ENCODE assay signal across 7 mouse cellular contexts in the genomic region with DNA sequence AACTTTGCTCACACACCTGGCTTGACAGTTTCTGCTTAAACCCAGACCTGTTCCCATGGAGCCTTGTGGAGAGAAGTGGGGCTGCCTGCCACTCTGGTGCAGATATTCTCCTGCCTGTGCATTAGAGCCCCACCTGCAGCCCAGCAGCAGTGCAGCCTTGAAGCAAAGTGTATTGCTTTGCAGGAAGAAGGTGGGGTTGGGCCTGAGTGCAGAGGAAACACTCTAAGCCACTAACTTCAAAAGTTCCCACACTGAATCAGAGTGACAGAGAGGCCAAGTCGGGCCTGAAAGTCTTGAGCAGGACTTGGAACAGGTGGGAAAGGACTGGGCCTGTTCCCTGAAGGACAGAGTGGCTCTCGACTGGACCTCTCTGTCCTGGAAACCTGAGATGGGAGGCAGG. TPM values are rescaled to one million over a fixed set of nuclear protein-coding genes. Genes with fewer than 3 reads are reported as not detected.
DNase-seq lines count a peak whose midpoint lies in the region; ATAC-seq and TF ChIP-seq lines count a peak whose summit lies in the region.

No protein-coding gene starts in this region.

- WGBS in kidney, embryonic 14.5 days = 21% methylated on average over 2 of the region's 2 CpGs
- 21% methylated on average over 2 of the region's 2 CpGs for WGBS in embryonic facial prominence, embryonic 14.5 days
- 29% methylated on average over 2 of the region's 2 CpGs for WGBS in liver, postnatal 0 days (ENCODE audit: insufficient replicate concordance)
- 2% methylated on average over 2 of the region's 2 CpGs for WGBS in thymus, adult 2 months

- H3K4me2 ChIP-seq in kidney, embryonic 14.5 days (replicated peaks; ENCODE audit: low read depth, low read length) = no peak overlapping the region
- H3K4me2 ChIP-seq in embryonic facial prominence, embryonic 14.5 days (ENCODE audit: low read depth, low read length) = no peak overlapping the region
- no peak overlapping the region for H3K4me2 ChIP-seq in liver, postnatal 0 days (ENCODE audit: low read depth, low read length)

- H3K9ac ChIP-seq in kidney, embryonic 14.5 days (ENCODE audit: low read depth, low read length) = no peak overlapping the region
- H3K9ac ChIP-seq in embryonic facial prominence, embryonic 14.5 days (ENCODE audit: low read depth, low read length) = no peak overlapping the region
- H3K9ac ChIP-seq in liver, postnatal 0 days (replicated peaks) = no peak overlapping the region

- peak; percentile 52 for DNase-seq in kidney, postnatal 10 days
- DNase-seq in embryonic facial prominence, embryonic 14.5 days (ENCODE audit: low spot score) = no peak
- no peak for DNase-seq in liver, postnatal 0 days
- DNase-seq in thymus, adult 2 months = peak; percentile 78
- no peak for DNase-seq in adrenal gland, adult 8-10 months
- DNase-seq in layer of hippocampus, postnatal 14 days (ENCODE audit: low spot score in 2 of 2) = no peak

- ATAC-seq in kidney, embryonic 14.5 days (ENCODE audit: low FRiP score, low TSS enrichment) = no peak
- no peak for ATAC-seq in embryonic facial prominence, embryonic 14.5 days (ENCODE audit: low read depth)
- ATAC-seq in liver, postnatal 0 days = no peak

- no peaks in the 10 kb centered on the region for H3K9me3 ChIP-seq in kidney, embryonic 14.5 days (ENCODE audit: control insufficient read depth, low read length)
- no peaks in the 10 kb centered on the region for H3K9me3 ChIP-seq in embryonic facial prominence, embryonic 14.5 days (ENCODE audit: control insufficient read depth, low read length)
- H3K9me3 ChIP-seq in liver, postnatal 0 days (ENCODE audit: low read length) = no peaks in the 10 kb centered on the region

- TF ChIP-seq CTCF in liver, postnatal 0 days (IDR thresholded peaks at IDR 0.05; ENCODE audit: low read depth) = peak; percentile 25
- peak; percentile 50; the same call in 1 of the 2 replicates for TF ChIP-seq CTCF in thymus, adult 2 months (IDR thresholded peaks at IDR 0.05; ENCODE audit: borderline replicate concordance, control insufficient read depth, extremely low read depth, insufficient read depth, low read length, poor library complexity)

- no peak for TF ChIP-seq EP300 in liver, postnatal 0 days (IDR thresholded peaks at IDR 0.05; ENCODE audit: low read depth)

- TF ChIP-seq POLR2A in thymus, adult 2 months (IDR thresholded peaks at IDR 0.05; ENCODE audit: control insufficient read depth, extremely low read depth, insufficient read depth, low read length, poor library complexity) = no peak

- peaks cover 31% of the 10 kb centered on the region for H3K4me1 ChIP-seq in kidney, embryonic 14.5 days (ENCODE audit: control insufficient read depth, insufficient read depth, low read length)
- peaks cover 10% of the 10 kb centered on the region for H3K4me1 ChIP-seq in embryonic facial prominence, embryonic 14.5 days (ENCODE audit: control insufficient read depth, insufficient read depth, low read length)
- peaks cover 55% of the 10 kb centered on the region for H3K4me1 ChIP-seq in liver, postnatal 0 days (ENCODE audit: insufficient read depth)
- H3K4me1 ChIP-seq in thymus, adult 2 months (replicated peaks; ENCODE audit: control insufficient read depth, insufficient read depth, low read length) = peaks cover 52% of the 10 kb centered on the region

- peaks cover 3% of the 10 kb centered on the region; the same call in 1 of the 2 replicates for H3K36me3 ChIP-seq in kidney, embryonic 14.5 days (ENCODE audit: control insufficient read depth, insufficient read depth, low read length)
- no peaks in the 10 kb centered on the region for H3K36me3 ChIP-seq in embryonic facial prominence, embryonic 14.5 days (ENCODE audit: control insufficient read depth, insufficient read depth, low read length)
- H3K36me3 ChIP-seq in liver, postnatal 0 days (replicated peaks; ENCODE audit: insufficient read depth, low read length) = no peaks in the 10 kb centered on the region
- no peaks in the 10 kb centered on the region for H3K36me3 ChIP-seq in thymus, adult 2 months (ENCODE audit: control insufficient read depth, insufficient read depth, low read length)

- H3K4me3 ChIP-seq in kidney, embryonic 14.5 days (ENCODE audit: low read length) = no peak overlapping the region
- H3K4me3 ChIP-seq in embryonic facial prominence, embryonic 14.5 days (ENCODE audit: low read depth, low read length) = no peak overlapping the region
- H3K4me3 ChIP-seq in liver, postnatal 0 days (ENCODE audit: low read depth, low read length) = no peak overlapping the region
- peak overlapping the region; percentile 18; the same call in 1 of the 2 replicates for H3K4me3 ChIP-seq in thymus, adult 2 months (ENCODE audit: control insufficient read depth, insufficient read depth, low read length)

- no peaks in the 10 kb centered on the region for H3K27me3 ChIP-seq in kidney, embryonic 14.5 days (ENCODE audit: control insufficient read depth, insufficient read depth, low read length)
- H3K27me3 ChIP-seq in embryonic facial prominence, embryonic 14.5 days (replicated peaks; ENCODE audit: control insufficient read depth, insufficient read depth, low read length) = no peaks in the 10 kb centered on the region
- no peaks in the 10 kb centered on the region for H3K27me3 ChIP-seq in liver, postnatal 0 days (ENCODE audit: insufficient read depth, low read length)
- no peaks in the 10 kb centered on the region for H3K27me3 ChIP-seq in thymus, adult 2 months (ENCODE audit: control insufficient read depth, insufficient read depth, low read length)

- H3K27ac ChIP-seq in kidney, embryonic 14.5 days (ENCODE audit: low read depth, low read length) = no peak overlapping the region
- peak overlapping the region; percentile 49 for H3K27ac ChIP-seq in embryonic facial prominence, embryonic 14.5 days (replicated peaks; ENCODE audit: low read depth, low read length)
- peak overlapping the region; percentile 72 for H3K27ac ChIP-seq in liver, postnatal 0 days (ENCODE audit: low read depth)
- peak overlapping the region; percentile 91 for H3K27ac ChIP-seq in thymus, adult 2 months (ENCODE audit: control insufficient read depth, insufficient read depth, low read length)

RNA-seq across cellular contexts. Expression of gene Slc12a7, which starts 39.8 kb away (rescaled TPM):
- polyA plus RNA-seq in kidney, embryonic 14.5 days (2014; fragmentation: Nextera tagmentation; extraction: Ambion mirVana) = 12.9 and 28.7 TPM in 2 replicates
- polyA plus RNA-seq in embryonic facial prominence, embryonic 14.5 days (2014; fragmentation: Nextera tagmentation; extraction: Ambion mirVana) = 16.3 and 19.8 TPM in 2 replicates
- polyA plus RNA-seq in liver, postnatal 0 days (2015; fragmentation: Nextera tagmentation; extraction: Ambion mirVana) = 6.5 and 7.0 TPM in 2 replicates
- polyA plus RNA-seq in thymus, adult 2 months (2012; rRNA removed) = 144 and 156 TPM in 2 replicates
- total RNA-seq in adrenal gland, adult 8-10 months (2022) = 10 to 100 TPM; 42.4 to 95.1 (median 62.1) TPM
- total RNA-seq in layer of hippocampus, postnatal 14 days (2021) = 1 to 10 TPM; 6.2 to 6.7 TPM

Comparison
In these comparisons a context has a peak if more than half of its experiments do, and no peak if none do; other contexts are left out.
1. DNase-seq: peak in kidney, postnatal 10 days (single experiment) and thymus, adult 2 months (single experiment); none in embryonic facial prominence, embryonic 14.5 days (single experiment), liver, postnatal 0 days (single experiment), adrenal gland, adult 8-10 months (single experiment) and layer of hippocampus, postnatal 14 days (0 of 2).